Mouse (Mus musculus) T-cell, adult 66 days (primary cell): ENCODE data around the gene Gm1673. TPM values are rescaled to one million over a fixed set of nuclear protein-coding genes. Genes with fewer than 3 reads are reported as not detected.

Source experiments
- total RNA-seq, 2 experiments: library from RNA; stranded (reverse); gene quantifications; 3 replicates in 1 of 2; 4 replicates in 1 of 2; pipeline ENCODE4 v1.2.4; 2023

The Gm1673 gene
- not detected for total RNA-seq

GRCm38 (mm10) chr5:33983309-33984121, at the start of gene Gm1673:
Gm1673 (plus strand) TSS chr5:33983433.

DNA sequence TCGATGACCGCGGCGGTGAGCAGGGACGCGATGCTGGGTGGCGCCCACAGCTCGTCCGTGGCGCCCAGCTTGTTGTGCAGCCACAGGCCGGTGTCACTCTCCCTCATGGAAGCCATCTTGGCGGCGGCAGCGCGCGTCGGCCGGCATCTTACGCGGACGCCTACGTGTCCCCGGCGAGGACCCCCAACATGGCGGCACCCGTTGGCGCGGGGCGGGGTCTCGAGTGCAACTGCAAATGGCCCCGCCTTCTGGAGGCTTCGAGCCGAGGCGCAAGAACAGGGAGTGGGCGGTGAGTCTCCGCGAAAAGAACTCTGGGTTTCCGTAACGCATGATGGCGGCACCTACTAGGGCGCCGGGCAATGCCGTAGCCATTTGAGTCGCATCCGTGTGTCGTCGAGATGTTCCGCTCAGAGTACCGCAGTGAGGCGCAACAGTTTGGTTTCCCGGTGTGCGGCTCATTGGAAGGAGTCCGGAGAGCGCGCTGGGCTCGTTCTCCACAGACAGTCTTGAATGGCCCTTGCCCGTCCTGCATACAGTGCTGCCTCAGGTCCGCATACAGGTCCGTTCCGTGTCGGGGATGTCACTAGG, 47.0 kb upstream of the Gm1673 start, which contains the start of gene Nelfa:
Gene Nelfa (minus strand): TSS at position 294 of the 588 bp plus-strand sequence.

DNA sequence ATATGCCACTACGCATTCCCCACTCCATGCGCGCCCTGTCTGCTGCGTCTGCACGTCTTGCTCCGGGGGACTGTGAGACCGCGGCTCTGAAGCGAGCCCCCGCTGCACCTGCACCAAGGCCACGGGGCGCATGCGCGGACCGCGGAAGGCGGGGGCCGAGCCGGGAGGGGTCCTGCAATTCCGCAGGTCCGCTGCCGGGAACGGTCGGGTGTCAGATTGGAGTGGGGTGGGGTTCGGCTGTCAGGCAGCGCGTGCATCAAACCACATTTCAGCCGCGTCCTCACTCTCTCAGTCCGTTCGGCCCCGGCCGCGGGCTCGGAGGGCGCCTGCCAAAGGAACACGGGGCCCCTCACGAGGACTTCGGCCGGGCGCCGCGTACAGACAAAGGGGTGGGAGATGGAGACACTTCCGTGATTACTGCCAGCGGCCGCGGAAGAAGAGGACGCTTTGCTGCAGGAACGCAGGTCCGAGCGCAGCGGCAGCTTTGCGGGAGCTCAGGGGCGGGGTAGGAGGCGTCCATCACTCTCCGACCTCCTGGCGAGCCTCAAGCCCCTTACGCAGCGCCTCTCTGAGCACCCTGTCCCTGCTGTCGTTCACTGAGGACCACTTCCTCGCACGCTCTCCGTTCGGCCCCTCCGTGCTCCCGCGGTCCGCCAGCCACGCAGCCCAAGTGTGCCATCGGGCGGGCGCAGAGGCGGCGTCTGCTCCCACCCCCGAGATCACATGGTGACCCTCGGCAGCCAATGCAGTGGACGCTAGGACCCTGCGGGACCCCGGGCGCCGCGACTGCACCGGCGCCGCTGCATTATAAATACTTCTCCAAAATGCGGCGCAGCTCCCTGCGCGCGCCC, 12.8 kb downstream of the Gm1673 start, which contains the start of gene Nat8l:
Gene Nat8l (plus strand): TSS at position 142 of the 851 bp plus-strand sequence.

Other genes with a start within 250 kb of the Gm1673 start
- gene Letm1, start 200.6 kb upstream of the Gm1673 start, total RNA-seq: 10 to 100 TPM; 75.7 to 89.3 TPM
- 10 to 100 TPM; 22.2 to 34.5 TPM for gene Nsd2, start 162.7 kb upstream of the Gm1673 start, total RNA-seq
- gene Nelfa, start 47.0 kb upstream of the Gm1673 start, total RNA-seq: 10 to 100 TPM; 33.4 to 33.8 TPM
- under 1 TPM in 1 of 2 experiments, not detected in 1; 0.12 TPM for gene Nat8l, start 12.6 kb downstream of the Gm1673 start, total RNA-seq
- 1 to 10 TPM in 1 of 2 experiments, under 1 TPM in 1; 0.82 to 1.2 TPM for gene Poln, start 186.0 kb downstream of the Gm1673 start, total RNA-seq
- gene Haus3, start 186.1 kb downstream of the Gm1673 start, total RNA-seq: 10 to 100 TPM; 55.3 to 57.4 TPM
- gene Mxd4, start 204.3 kb downstream of the Gm1673 start, total RNA-seq: 100 to 1,000 TPM; 100 to 105 TPM